Mouse (Mus musculus) adipocyte (in vitro differentiated cells): ENCODE results near the gene Gjd2.

Experiments used
- DNase-seq: peaks from one replicate; pipeline ENCODE4 v3.0.0-alpha.2; 2016; ENCODE audit warnings: low spot score

The Gjd2 gene

DNA sequence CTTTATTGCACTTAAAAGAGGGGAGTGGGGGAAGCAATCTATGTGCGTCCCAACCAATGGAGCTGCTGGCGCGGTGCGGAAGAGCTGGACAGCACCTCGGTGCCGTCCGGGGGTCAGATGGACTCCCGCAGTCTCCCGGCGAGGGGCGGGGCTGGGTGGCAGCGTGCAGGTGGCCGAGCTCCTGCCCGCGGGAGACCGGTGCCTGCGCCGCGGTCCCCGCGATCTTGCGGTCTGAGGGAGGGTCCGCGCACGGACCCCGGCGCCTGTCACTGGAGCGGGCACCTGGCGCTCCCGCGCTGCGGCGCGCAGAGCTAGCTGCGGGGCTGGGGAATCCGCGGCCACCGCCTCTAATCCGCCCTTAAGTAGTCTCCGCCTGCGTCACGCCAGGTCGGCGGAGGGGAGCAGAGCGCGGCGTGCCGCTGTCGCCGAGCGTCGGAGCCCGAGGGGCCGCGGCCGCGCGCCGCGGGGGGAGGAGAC is at the start of gene Gjd2:
Gjd2 (minus strand) TSS at position 325 of the 477 bp plus-strand sequence.
- no peak for DNase-seq

DNA sequence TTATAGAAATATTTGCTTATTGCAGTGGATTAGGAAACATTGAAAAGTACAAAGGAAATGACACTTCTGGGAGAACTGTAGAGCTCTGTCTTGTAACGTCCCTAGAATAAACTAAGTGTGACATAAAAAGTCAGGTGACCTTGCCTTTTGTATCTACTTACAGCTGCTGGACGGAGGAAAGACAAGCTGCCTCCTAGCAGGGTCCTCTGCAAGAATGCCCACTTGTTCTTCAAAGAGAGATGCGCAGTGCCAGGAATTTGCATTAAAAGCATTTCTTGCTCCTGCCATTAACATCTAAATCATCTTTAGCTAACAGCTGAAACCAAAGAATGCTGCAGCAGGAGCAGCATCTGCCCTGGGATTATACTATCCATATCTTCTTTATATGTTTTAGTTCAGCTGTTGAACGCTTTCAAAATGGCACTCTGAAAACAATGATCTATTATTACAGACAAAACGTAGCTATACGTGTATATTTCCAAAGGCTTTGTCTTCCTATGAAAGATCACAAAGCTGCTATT is 46.7 kb upstream of the Gjd2 start:
- DNase-seq, result no peak

DNA sequence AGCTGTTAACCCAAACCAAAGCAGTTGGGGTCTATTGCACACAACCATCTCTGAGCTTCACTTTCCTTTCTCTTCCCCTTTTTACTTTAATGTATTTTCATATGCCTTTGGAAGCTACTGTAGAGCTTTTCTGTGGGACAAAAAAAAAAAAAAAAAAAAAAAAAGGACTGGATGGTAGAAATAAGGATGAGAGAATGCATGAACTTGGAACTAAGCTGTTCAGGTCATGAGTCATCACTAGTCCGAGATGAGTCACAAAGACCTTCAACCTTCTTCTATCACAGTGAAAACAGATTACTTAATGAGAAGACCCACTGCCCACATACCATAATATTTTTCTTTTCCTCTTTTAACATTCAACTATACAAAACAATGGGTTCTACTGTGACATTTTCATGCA is 46.2 kb upstream of the Gjd2 start:
- no peak for DNase-seq

- no peak for DNase-seq
Measured at GRCm38 (mm10) chr2:114058226-114058796, 44.9 kb upstream of the Gjd2 start.

DNA sequence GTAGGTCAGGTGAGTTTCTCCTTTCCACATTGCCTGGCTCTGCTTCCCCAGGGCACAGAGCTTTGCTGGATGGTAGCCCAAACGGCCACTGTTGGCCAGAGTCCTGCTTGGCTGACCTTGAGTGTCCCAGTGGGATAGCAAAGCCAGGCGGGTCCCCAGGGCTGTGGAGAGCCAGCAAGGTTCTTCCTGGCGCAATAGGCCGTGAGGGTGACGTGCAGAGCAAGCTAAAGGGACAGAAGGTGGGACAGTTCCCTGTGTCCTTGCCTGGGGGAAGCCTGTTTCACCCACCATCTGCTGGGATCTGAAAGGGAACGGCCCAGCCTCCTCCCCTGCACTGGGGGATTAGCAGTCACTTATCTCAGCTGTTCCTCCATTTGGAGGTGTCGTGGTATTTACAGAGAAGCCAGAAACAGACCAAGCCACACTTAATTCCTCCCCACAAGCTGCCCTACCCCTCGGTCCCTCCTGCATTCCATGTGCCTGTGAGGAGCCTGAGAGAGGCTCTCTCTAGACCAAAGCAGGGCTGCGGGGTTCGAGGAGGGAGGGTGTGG is 44.0 kb upstream of the Gjd2 start:
- DNase-seq, result no peak

- DNase-seq, result no peak
Measured at GRCm38 (mm10) chr2:114054129-114054528, 40.7 kb upstream of the Gjd2 start.

DNA sequence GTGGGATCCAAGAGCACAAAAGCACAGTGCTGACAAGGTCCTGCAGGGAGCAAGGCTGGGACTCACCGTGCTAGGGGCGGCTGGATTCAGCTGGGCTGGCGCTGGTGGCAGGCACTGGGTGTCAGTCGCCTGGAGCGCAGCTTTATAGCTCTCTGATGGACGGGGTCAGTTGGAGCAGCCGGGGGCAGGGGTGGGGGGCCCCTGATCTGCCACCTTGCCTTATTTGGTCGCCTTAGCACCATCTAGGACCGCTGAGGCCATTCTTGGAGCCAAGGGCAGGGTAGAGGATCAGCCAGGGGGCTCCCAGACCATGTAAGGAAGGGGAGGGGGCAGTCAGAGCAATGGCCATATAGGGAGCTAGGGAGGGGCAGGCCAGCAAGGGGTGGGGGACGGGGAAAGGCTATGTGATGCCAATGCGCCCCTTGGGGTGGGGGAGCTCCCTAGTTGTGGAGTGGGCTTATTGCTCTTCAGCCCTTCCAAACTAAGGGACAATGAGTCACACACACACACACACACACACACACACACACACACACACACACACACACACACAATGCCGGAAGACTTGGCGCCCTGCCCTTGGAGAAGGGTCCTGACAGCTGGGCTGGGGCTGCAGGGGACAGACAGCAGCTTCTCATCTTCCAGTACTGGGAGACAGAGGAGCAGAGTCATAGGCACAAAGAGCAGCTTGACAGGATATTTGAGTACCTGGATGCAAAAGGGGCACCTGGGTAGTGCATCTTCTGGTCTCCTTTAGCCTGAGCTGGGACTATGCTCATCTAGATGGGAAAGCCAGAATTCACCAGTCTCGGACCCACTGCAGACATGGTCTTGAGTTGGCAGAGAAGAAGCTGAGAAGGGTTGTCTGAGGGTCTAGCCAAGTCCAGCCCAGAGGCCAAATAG is 39.5 kb upstream of the Gjd2 start, which contains the start of gene Actc1:
Actc1 (minus strand) TSS at position 853 of the 903 bp plus-strand sequence.
- no peak for DNase-seq

- DNase-seq, result no peak
Measured at GRCm38 (mm10) chr2:114051871-114052241, 38.4 kb upstream of the Gjd2 start.

DNA sequence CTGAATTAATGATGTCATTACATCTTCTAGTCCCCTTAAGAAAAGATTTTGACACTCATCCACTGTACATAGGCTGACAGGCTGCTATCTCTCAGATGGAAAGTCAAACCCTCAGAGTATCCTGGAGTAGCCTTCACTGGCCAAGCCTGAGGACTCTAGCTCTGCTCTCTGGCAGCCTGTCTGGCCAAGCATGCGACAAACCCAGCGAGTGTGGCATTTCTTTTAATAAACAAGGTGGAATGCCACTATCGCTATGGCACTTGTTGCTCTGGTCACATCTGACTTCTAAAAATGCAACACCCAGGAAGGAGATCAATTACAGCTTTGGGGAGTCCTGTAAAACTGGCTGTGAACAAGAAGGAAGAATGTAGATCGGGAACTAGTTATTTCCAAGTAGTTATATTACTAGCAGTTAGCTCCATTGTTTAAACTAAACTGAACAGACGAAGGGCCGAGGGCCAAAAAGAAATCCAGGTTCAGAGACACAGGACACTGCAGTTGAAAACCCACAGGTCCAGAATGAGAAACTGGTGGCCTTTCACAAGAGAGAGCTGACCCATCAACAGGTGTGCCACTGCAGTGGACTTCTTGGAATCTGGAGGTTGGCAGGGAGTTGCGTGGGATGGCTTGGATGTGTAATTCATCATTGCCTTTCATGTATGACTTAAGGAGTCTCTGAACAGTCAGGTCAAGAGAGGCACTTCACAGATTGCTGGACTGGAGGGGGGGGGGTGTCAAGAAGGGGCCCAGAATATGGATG is 37.9 kb upstream of the Gjd2 start:
- DNase-seq, result no peak

GRCm38 (mm10) chr2:114050150-114050549 is 36.7 kb upstream of the Gjd2 start:
- no peak for DNase-seq

- no peak for DNase-seq
Measured at GRCm38 (mm10) chr2:114049372-114049771, 36.0 kb upstream of the Gjd2 start.

DNA sequence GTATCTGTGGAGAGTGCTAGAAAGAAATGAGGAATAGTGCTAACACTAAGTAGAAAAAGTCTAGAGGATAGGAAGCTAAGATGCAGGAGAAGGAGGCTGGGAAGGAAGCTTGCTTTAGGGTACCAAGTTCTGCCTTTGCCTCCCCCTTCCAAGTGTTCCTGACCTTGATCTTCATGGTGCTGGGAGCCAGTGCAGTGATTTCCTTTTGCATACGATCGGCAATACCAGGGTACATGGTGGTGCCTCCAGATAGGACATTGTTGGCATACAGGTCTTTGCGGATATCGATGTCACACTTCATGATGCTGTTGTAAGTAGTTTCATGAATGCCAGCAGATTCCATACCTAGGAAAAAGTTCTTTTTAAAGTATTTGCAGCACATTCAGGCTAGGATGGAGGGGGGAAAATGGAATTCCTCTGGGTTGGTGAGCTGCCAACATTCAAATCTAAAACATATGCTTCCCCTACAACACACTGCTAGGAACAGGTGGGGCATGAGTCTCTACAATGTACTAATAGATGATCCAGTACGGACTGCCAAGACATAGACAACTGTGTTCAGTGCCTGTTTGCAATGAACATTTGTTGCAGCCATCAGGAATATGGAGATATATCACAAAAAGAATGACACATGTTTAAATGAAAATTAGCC is 34.7 kb upstream of the Gjd2 start:
- no peak for DNase-seq

- DNase-seq, result no peak
Measured at GRCm38 (mm10) chr2:114046151-114046664, 32.8 kb upstream of the Gjd2 start.

DNA sequence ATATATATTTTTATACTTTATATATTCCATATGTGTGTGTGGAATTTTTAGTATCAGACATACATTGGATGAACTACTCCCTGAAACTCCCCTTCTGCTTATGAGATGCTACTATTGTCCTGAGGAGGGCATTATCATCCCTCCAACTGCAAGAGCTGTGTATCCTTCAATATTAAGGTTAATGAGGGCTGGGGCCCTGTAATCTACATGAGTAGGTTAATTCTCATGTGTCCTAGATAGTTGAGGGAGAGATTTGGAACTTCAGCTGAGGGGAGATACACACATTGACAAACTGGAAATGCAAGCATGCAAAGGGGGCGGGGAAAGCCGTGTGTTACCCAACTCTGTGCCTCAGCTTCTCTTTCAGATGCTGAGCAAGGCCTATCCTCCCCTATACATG is 24.5 kb upstream of the Gjd2 start:
- no peak for DNase-seq

GRCm38 (mm10) chr2:114032259-114032658 is 18.8 kb upstream of the Gjd2 start:
- DNase-seq, result no peak

DNA sequence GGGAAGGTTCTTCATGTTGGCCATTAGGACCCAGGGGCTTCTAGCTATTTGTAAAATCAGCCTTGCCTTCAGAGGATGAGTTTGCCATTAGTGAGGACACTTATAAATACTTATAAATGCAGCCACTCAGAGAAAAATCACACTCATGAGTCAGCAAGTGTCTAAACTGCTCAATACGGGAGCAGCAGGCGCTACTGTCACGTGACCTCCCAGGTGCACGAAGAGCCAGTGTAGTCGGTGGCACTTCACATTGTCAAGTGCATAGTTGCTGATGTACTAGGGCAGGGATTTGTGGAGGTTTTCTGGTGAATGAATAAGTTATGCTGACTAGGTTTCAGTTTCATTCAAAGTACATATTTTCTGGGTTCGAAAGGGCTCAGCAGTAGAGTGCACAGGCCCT is 10.0 kb upstream of the Gjd2 start:
- no peak for DNase-seq

- DNase-seq, result no peak
Measured at GRCm38 (mm10) chr2:114020210-114020563, 6.8 kb upstream of the Gjd2 start.

DNA sequence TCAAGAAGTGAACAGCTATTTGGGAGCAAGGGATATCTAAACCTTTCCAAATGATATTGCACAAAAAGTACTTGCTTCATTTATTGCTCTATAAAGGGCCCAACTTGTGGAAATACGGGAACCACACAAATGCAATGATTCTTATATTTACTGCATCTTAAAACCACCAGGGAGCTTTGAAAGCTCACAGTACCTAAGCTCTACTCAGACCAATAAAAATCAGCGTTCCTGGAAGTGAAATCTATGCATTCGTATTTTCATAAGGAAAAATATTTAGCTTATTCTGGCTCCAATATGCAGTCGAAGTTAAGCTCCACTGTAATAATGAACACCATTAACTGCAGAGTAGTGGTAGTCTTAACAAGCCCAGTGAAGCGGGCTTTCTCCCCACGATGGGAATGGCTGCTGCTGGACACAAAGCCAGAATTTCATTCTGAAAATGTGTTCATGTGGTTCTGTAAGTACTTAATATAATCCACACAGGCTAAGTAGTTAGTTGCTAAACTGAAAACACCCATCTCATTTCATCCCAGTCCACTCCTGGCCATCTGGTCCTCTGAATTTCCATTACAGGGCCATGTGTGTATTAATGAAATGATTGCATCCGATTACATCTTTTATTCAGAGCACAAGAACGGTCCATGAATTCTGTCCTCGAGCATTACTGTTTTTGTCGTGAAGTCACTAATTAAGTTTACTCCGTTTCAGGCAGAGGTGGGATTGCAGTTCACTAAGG is 6.2 kb upstream of the Gjd2 start:
- no peak for DNase-seq

DNA sequence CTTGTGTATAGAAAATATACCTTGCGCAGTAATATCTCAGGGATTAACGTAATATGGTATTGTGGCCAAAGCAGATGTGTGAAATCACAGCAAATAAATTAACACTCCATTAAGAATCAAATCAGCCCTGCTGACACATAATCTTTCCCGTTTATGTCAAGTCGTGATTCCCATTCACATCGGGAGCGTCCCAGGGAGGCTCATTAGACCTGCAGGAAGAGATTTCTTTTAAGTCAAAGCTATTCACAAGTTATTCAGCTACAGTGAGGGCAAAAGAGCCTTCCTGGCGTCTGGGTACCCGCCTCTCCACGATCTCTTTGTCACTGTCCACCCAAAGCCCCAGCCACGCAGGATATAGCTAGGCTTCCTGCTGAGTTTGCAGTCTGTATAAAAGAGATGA is 4.7 kb upstream of the Gjd2 start:
- DNase-seq, result no peak

GRCm38 (mm10) chr2:114014839-114015238 is 1.4 kb upstream of the Gjd2 start:
- no peak for DNase-seq

GRCm38 (mm10) chr2:114013846-114014245 is 427 bp upstream of the Gjd2 start:
- DNase-seq, result no peak
